Mouse (Mus musculus) left cerebral cortex, postnatal 14 days (tissue): Measurements from ENCODE around the gene Pde4c. TPM values are rescaled to one million over a fixed set of nuclear protein-coding genes. Genes with fewer than 3 reads are reported as not detected.

Source experiments
- DNase-seq, 2 experiments: peaks; one replicate each; pipeline ENCODE4 v3.0.0; 2021 to 2022; ENCODE audit warnings: low spot score in 2 of 2, mixed read lengths in 1 of 2
- intact Hi-C: fragments of 180-260 bp; cut with DNase I; formaldehyde crosslinking; loops from one replicate; pipeline ENCODE4 v1.15.1; 2025
- total RNA-seq, 2 experiments: library from RNA; stranded (reverse); gene quantifications; 2 replicates each; pipeline ENCODE4 v1.2.3; 2021

Gene Pde4c
- total RNA-seq, 2 experiments from 2014 or later: 1.0 to 1.7 TPM

GRCm38 (mm10) chr8:70745691-70746220 lies 22.2 kb downstream of the Pde4c start:
- intact Hi-C loops: no loop called here
- no peak for DNase-seq

- intact Hi-C loops: no loop called here
- no peak for DNase-seq
Measured at GRCm38 (mm10) chr8:70746676-70747075, 23.2 kb downstream of the Pde4c start.

GRCm38 (mm10) chr8:70747211-70747890 lies 23.8 kb downstream of the Pde4c start:
- DNase-seq: no peak
- intact Hi-C loops: no loop called here

- intact Hi-C loops: no loop called here
- peak in 1 of 2 experiments; percentile 7 for DNase-seq
Measured at GRCm38 (mm10) chr8:70748246-70749096, 25.0 kb downstream of the Pde4c start.

GRCm38 (mm10) chr8:70749097-70749674 lies 25.7 kb downstream of the Pde4c start:
- no peak for DNase-seq
- intact Hi-C loops: no loop called here

GRCm38 (mm10) chr8:70750128-70750680 lies 26.7 kb downstream of the Pde4c start:
- intact Hi-C loops: loop anchor here (10.0 kb wide), 1 partner anchor 45 kb away; the partner anchor contains the start of gene Iqcn
- no peak for DNase-seq

- intact Hi-C loops: loop anchor here (2.0 to 10.0 kb wide), 2 partner anchors 31 to 47 kb away; partner anchors contain the start of gene Iqcn
- peak; percentile 81 to 85 for DNase-seq
Measured at GRCm38 (mm10) chr8:70752000-70752764, 28.7 kb downstream of the Pde4c start.

- DNase-seq: peak; percentile 87 to 90
- intact Hi-C loops: loop anchor here (2.0 to 10.0 kb wide), 2 partner anchors 32 to 48 kb away; partner anchors contain the start of gene Iqcn
Measured at GRCm38 (mm10) chr8:70753151-70753550, 29.6 kb downstream of the Pde4c start.

- intact Hi-C loops: loop anchor here (10.0 kb wide), 1 partner anchor 49 kb away; the partner anchor contains the start of gene Iqcn
Measured at GRCm38 (mm10) chr8:70754043-70754870, 30.7 kb downstream of the Pde4c start, which contains the start of gene Rab3a. Gene Rab3a, plus strand, starts transcription at chr8:70754679.

GRCm38 (mm10) chr8:70754871-70755660 lies 31.5 kb downstream of the Pde4c start:
- intact Hi-C loops: loop anchor here (10.0 kb wide), 1 partner anchor 50 kb away; the partner anchor contains the start of gene Iqcn
- DNase-seq: peak; percentile 80 to 92

More at GRCm38 (mm10) chr8:70754043-70754870, 30.7 kb downstream of the Pde4c start, which contains the start of gene Rab3a:
- peak; percentile 97 to 99 for DNase-seq

GRCm38 (mm10) chr8:70755661-70756475 lies 32.3 kb downstream of the Pde4c start:
- intact Hi-C loops: loop anchor here (10.0 kb wide), 1 partner anchor 51 kb away; the partner anchor contains the start of gene Iqcn
- peak; percentile 14 to 16 for DNase-seq

GRCm38 (mm10) chr8:70756476-70757040 lies 33.0 kb downstream of the Pde4c start:
- peak; percentile 4 to 14 for DNase-seq

GRCm38 (mm10) chr8:70757523-70758307 lies 34.2 kb downstream of the Pde4c start:
- intact Hi-C loops: loop anchor here (10.0 kb wide), 1 partner anchor 53 kb away; the partner anchor contains the start of gene Iqcn
- peak in 1 of 2 experiments; percentile 61 for DNase-seq

More at GRCm38 (mm10) chr8:70756476-70757040, 33.0 kb downstream of the Pde4c start:
- intact Hi-C loops: loop anchor here (10.0 kb wide), 1 partner anchor 52 kb away; the partner anchor contains the start of gene Iqcn

- peak in 1 of 2 experiments; percentile 15 for DNase-seq
Measured at GRCm38 (mm10) chr8:70758308-70758615, 34.7 kb downstream of the Pde4c start.

More at GRCm38 (mm10) chr8:70758308-70758615, 34.7 kb downstream of the Pde4c start:
- intact Hi-C loops: loop anchor here (10.0 kb wide), 1 partner anchor 53 kb away; the partner anchor contains the start of gene Iqcn
